Mouse (Mus musculus) liver, postnatal 0 days (tissue): ENCODE measurements around the gene Gm48552.

Source experiments
- CTCF ChIP-seq: sonication (generic); IDR thresholded peaks from 2 replicates; pipeline ENCODE4 v1.5.1; 2016; ENCODE audit warnings: antibody characterized with exemption, low read depth
- EP300 ChIP-seq: IDR thresholded peaks from 2 replicates; pipeline ENCODE4 v1.6.1; 2016; ENCODE audit warnings: antibody characterized with exemption, low read depth, mild to moderate bottlenecking

- TF ChIP-seq EP300 (no peak), CTCF (no peak)
Measured at GRCm38 (mm10) chr10:81432169-81432867, 43.5 kb downstream of the Gm48552 start.
